16 mouse cellular contexts compared by ENCODE assay signal in the genomic region with DNA sequence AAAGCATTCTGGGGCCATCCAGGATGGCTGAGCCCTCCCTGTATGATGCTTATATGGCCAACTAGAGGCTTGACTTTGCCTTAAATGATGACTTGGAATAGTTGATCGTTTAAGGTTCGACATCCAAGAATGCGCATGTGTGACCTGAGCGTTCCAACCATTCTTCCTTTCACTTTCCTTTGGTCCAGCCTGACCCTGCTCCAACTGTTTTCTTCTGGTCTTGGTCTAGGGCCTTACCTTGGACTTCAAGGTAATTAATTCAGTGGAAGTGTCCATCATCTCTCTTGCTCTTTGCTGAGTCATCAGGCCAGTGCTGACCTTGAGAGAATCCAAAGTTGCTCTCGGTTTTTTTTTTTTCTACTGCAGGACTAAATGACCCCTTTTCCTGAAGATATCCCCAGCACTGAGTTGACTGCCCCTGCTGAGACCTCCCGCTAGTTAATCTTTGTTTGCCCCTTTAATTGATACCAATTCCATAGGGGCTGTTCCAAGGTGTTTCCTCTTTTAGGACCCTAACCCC.
"Had no signal": no experiment of that assay in that cellular context is flagged by ENCODE, and none has a peak within 500 bp of the region (broad histone marks: within the 10 kb centered on the region; RNA-seq: fewer than 3 reads in every experiment).

No protein-coding gene starts in this region.

- H3K27ac ChIP-seq: limb, embryonic 12.5 days; liver, embryonic 13.5 days; neural tube, embryonic 15.5 days; stomach, postnatal 0 days had no signal

- H3K9ac ChIP-seq: limb, embryonic 12.5 days; liver, embryonic 13.5 days; liver, postnatal 0 days; neural tube, embryonic 15.5 days had no signal

- ATAC-seq: liver, postnatal 0 days had no signal

- H3K4me3 ChIP-seq: limb, embryonic 12.5 days; liver, embryonic 13.5 days; myocyte; neural tube, embryonic 15.5 days had no signal

- DNase-seq: kidney, adult 11 months; kidney, postnatal 25 days; layer of hippocampus, adult 9-11 months; layer of hippocampus, postnatal 36 days; liver; liver, embryonic 13.5 days; liver, postnatal 0 days; lung, postnatal 36 days; midbrain, embryonic 14.5 days; right cerebral cortex, adult 18-20 months; right cerebral cortex, postnatal 25 days; thymus, postnatal 4 days had no signal

- H3K9me3 ChIP-seq: limb, embryonic 12.5 days; liver, embryonic 13.5 days; neural tube, embryonic 15.5 days had no signal

- H3K4me1 ChIP-seq: limb, embryonic 12.5 days; liver, embryonic 13.5 days; neural tube, embryonic 15.5 days had no signal

- H3K36me3 ChIP-seq: limb, embryonic 12.5 days; liver, embryonic 13.5 days; neural tube, embryonic 15.5 days had no signal
